Mouse (Mus musculus) intestine, postnatal 0 days (tissue): ENCODE results near the gene Wdr83os. TPM values are rescaled to one million over a fixed set of nuclear protein-coding genes. Genes with fewer than 3 reads are reported as not detected.

Experiments used
- ATAC-seq: fragments of 200-750 bp; cut with Nextera tagmentation; 2 replicates; pipeline ENCODE4 v1.8.0; 2017; ENCODE audit warnings: mild to moderate bottlenecking, moderate TSS enrichment, moderate library complexity
- H3K27ac ChIP-seq: fragments of 300-500 bp; sonication (generic); 2 replicates; pipeline ENCODE4 v1.5.1; 2014; ENCODE audit warnings: mild to moderate bottlenecking, low read depth, low read length, moderate library complexity
- H3K27me3 ChIP-seq: fragments of 300-500 bp; sonication (generic); replicated peaks from 2 replicates; pipeline ENCODE4 v1.6.1; 2014; ENCODE audit warnings: low read length, mixed read lengths; ENCODE audit not compliant: control insufficient read depth, insufficient read depth
- H3K36me3 ChIP-seq: fragments of 300-500 bp; sonication (generic); 2 replicates; pipeline ENCODE4 v1.6.1; 2014; ENCODE audit warnings: mild to moderate bottlenecking, moderate library complexity; ENCODE audit not compliant: control insufficient read depth, insufficient read depth
- H3K4me1 ChIP-seq: fragments of 300-500 bp; sonication (generic); replicated peaks from 2 replicates; pipeline ENCODE4 v1.6.1; 2014; ENCODE audit warnings: antibody characterized with exemption, low read length, mixed read lengths; ENCODE audit not compliant: control insufficient read depth, insufficient read depth
- H3K4me2 ChIP-seq: fragments of 300-500 bp; sonication (generic); replicated peaks from 2 replicates; pipeline ENCODE4 v1.6.1; 2014; ENCODE audit warnings: low read depth, mild to moderate bottlenecking, moderate library complexity
- H3K4me3 ChIP-seq: fragments of 300-500 bp; sonication (generic); 2 replicates; pipeline ENCODE4 v1.5.1; 2014; ENCODE audit warnings: low read depth, low read length
- H3K9ac ChIP-seq: fragments of 300-500 bp; sonication (generic); 2 replicates; pipeline ENCODE4 v1.6.1; 2014; ENCODE audit warnings: mild to moderate bottlenecking, low read depth, low read length
- H3K9me3 ChIP-seq: fragments of 300-500 bp; sonication (generic); 2 replicates; pipeline ENCODE4 v1.6.1; 2016; ENCODE audit warnings: mixed run types; ENCODE audit not compliant: control insufficient read depth
- CTCF ChIP-seq: sonication (generic); IDR thresholded peaks from 2 replicates; pipeline ENCODE4 v1.5.1; 2016; ENCODE audit warnings: low read depth, mild to moderate bottlenecking, control low read depth, antibody characterized with exemption, moderate library complexity
- WGBS: fragments of 180-500 bp; shearing (Covaris S2); extraction: QIAGEN DNeasy Blood & Tissue Kit; methylation state at CpG from one replicate; pipeline ENCODE4 v1.1.7; 2014; 5-methylcytosine and 5-hydroxymethylcytosine counted together
- polyA plus RNA-seq: library from polyadenylated mRNA; unstranded; fragments of >200 nt; fragmentation: Nextera tagmentation; extraction: Ambion mirVana; gene quantifications from 2 replicates; pipeline ENCODE4 v1.2.1, GENCODE M21; 2015

Gene Wdr83os
- polyA plus RNA-seq, 1 experiment from 2014 or later: 93.1 TPM

- Histone ChIP-seq H3K27me3 (no peaks in the 10 kb centered on the region), H3K9ac (no peak overlapping the region), H3K4me3 (no peak overlapping the region), H3K27ac (no peak overlapping the region), H3K4me1 (no peaks in the 10 kb centered on the region), H3K9me3 (no peaks in the 10 kb centered on the region), H3K36me3 (peaks cover 66% of the 10 kb centered on the region), H3K4me2 (no peak overlapping the region)
- WGBS: 91% methylated on average over 16 of the region's 16 CpGs
- no peak for TF ChIP-seq CTCF
- ATAC-seq: no peak
Measured at GRCm38 (mm10) chr8:85096196-85096595, 15.7 kb downstream of the Wdr83os start.

GRCm38 (mm10) chr8:85096850-85097249 lies 16.3 kb downstream of the Wdr83os start:
- no peak for TF ChIP-seq CTCF
- Histone ChIP-seq H3K4me3 (no peak overlapping the region), H3K4me2 (no peak overlapping the region), H3K9ac (no peak overlapping the region), H3K27me3 (no peaks in the 10 kb centered on the region), H3K4me1 (no peaks in the 10 kb centered on the region), H3K36me3 (peaks cover 60% of the 10 kb centered on the region), H3K9me3 (no peaks in the 10 kb centered on the region), H3K27ac (no peak overlapping the region)
- 84% methylated on average over 4 of the region's 4 CpGs for WGBS
- no peak for ATAC-seq

DNA sequence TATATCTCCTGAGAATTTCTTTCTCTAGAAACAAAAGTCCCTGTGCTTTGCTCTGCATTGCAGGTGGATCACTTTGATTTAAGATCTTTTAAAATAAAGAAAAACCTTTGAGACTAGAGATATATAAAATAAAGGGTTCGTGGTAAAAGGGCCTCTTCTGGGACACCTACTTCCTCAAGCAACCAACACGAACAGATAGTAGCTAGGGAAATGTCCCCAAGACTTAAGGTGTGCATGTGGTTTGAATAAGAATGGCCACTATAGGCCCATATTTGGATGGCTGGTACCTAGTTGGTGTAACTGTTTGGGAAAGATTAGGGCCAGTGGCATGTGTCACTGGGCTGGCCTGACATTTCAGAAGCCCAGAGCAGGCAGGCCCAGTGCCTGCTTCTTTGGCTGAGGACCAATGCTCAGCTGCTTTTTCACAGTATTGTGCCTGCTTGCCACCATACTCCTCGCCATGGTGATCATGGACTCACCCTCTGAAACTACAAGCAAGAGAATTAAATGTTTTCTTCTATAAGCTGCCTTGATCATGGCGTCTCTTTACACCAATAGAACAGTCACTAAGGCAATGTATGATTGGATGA lies 19.6 kb downstream of the Wdr83os start:
- no peak for TF ChIP-seq CTCF
- Histone ChIP-seq H3K27me3 (no peaks in the 10 kb centered on the region), H3K4me3 (no peak overlapping the region), H3K36me3 (peaks cover 29% of the 10 kb centered on the region), H3K9me3 (no peaks in the 10 kb centered on the region), H3K4me2 (no peak overlapping the region), H3K9ac (no peak overlapping the region), H3K4me1 (no peaks in the 10 kb centered on the region), H3K27ac (no peak overlapping the region)
- WGBS: 87% methylated on average over 4 of the region's 4 CpGs
- ATAC-seq: no peak

GRCm38 (mm10) chr8:85113241-85113640 lies 32.7 kb downstream of the Wdr83os start:
- no peak for TF ChIP-seq CTCF
- Histone ChIP-seq H3K4me2 (no peak overlapping the region), H3K4me1 (no peaks in the 10 kb centered on the region), H3K9ac (no peak overlapping the region), H3K4me3 (no peak overlapping the region), H3K27ac (no peak overlapping the region), H3K36me3 (peaks cover 29% of the 10 kb centered on the region), H3K9me3 (no peaks in the 10 kb centered on the region), H3K27me3 (no peaks in the 10 kb centered on the region)
- WGBS: 96% methylated on average over 10 of the region's 10 CpGs
- ATAC-seq: no peak

GRCm38 (mm10) chr8:85115501-85115900 lies 35.0 kb downstream of the Wdr83os start:
- Histone ChIP-seq H3K4me3 (no peak overlapping the region), H3K27ac (no peak overlapping the region), H3K9me3 (no peaks in the 10 kb centered on the region), H3K4me1 (no peaks in the 10 kb centered on the region), H3K4me2 (no peak overlapping the region), H3K9ac (no peak overlapping the region), H3K36me3 (peaks cover 19% of the 10 kb centered on the region), H3K27me3 (no peaks in the 10 kb centered on the region)
- WGBS: 89% methylated on average over 4 of the region's 4 CpGs
- no peak for TF ChIP-seq CTCF
- no peak for ATAC-seq

- Histone ChIP-seq H3K9me3 (no peaks in the 10 kb centered on the region), H3K4me2 (no peak overlapping the region), H3K4me3 (no peak overlapping the region), H3K36me3 (peaks cover 5% of the 10 kb centered on the region; the same call in 1 of the 2 replicates), H3K4me1 (no peaks in the 10 kb centered on the region), H3K27me3 (no peaks in the 10 kb centered on the region), H3K27ac (no peak overlapping the region), H3K9ac (no peak overlapping the region)
- WGBS: 59% methylated on average over 7 of the region's 7 CpGs
- ATAC-seq: no peak
- TF ChIP-seq CTCF: no peak
Measured at GRCm38 (mm10) chr8:85116984-85117383, 36.4 kb downstream of the Wdr83os start.
